Mouse (Mus musculus) gastrocnemius, postnatal 25 days (tissue): ENCODE measurements around the gene Pou2f1. TPM values are rescaled to one million over a fixed set of nuclear protein-coding genes. Genes with fewer than 3 reads are reported as not detected.

Experiments used
- DNase-seq: peaks from one replicate; pipeline ENCODE4 v3.0.0; 2022
- total RNA-seq, 2 experiments: library from RNA; stranded (reverse); gene quantifications; 1 replicate in 1 of 2; 2 replicates in 1 of 2; pipeline ENCODE4 v1.2.3; 2021

The Pou2f1 gene
- total RNA-seq, 2 experiments from 2014 or later, result 4.8 to 6.3 TPM

DNA sequence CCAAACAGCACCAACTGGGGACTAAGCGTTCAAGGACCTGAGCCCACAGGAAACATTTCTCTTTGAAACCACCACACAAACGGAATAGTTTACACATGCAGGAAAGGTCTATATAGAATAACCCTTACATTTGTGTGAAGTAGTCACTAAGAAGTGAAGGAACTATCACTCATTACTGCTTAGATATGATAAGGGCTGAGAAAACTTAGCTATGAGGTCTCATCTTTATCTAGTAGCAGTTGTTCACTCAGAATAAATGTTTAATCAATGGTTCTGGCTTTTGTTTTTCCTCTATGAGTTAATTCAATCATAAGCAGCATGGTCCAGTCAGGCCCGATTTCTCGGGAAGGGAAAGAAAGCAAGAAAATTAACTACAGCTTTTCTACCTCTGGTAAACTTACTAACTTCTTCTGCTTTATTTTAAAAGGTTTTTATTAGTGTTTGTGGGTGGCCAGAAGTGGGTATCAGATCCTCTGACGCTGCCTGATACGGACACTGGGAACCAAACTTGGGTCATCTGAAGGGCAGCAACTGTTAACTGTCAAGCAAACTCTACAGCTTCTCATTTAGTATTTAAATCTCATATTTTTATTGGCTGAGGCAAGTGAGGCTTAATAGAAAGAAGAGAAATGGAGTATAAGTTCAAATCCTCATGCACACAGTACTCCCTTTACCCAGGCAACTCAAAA lies 40.7 kb downstream of the Pou2f1 start:
- DNase-seq, result no peak

DNA sequence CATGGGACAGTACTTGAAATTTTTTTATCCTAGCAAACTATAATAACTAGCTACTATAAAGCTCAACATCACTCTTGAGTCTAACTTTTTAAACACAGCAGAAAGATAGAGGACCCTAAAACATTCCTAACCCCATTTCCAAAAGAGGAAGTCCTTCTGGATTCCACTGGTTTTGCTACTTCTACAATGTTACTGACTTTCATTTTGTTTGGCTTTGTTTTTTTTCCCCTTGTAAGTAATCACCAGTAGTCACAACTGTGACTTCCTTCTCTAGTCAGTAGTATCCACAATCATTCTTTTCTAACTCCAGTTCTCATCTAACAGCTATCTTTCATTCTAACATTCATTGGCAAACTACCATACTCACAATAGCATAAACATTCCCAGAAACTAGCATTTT lies 44.3 kb downstream of the Pou2f1 start:
- DNase-seq, result no peak

DNA sequence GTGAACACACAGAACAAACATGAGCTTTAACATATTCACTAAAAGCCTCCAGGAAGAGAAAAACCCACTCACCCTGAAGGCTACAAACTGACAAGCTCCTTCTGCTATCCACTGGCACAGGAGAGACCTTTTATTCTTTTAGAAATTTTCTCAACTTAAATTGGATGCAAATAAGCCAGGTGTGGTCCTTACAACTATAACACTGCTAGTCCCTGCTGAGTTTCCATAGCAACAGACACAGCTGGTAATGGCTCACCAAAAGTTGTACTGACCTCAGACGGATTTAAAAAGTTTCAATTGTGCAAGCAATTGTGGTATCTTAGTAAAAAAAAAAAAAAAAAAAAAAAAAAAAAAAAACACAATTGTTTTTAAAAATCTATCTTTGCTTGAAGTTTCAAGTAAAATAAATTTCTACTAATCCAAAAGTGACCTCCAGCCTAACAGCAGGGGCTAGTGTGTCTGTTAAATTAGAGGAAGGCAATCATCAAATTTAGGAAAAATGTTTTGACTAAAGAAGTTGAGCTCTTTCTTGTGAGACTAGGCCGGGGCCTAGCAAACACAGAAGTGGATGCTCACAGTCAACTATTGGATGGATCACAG lies 54.2 kb downstream of the Pou2f1 start:
- DNase-seq, result no peak

DNA sequence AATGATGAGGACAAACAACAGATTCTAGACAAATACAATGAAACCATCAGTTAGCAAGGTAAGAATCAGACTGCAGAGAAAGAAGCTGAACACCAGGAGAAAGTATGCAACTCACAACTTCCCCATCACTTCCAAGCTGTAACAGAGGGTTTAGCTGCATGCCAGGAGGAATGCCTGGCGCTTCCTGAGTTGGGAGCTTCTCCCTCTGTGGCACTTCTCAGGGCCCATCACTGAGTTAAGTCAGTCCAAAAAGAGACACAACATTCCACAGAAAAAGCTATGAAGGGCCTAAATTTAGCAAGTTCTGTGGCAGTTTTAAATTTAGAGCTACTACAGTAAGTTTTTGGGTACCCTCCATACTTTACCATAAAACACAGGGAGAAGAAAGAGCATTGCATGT lies 59.2 kb downstream of the Pou2f1 start:
- no peak for DNase-seq

DNA sequence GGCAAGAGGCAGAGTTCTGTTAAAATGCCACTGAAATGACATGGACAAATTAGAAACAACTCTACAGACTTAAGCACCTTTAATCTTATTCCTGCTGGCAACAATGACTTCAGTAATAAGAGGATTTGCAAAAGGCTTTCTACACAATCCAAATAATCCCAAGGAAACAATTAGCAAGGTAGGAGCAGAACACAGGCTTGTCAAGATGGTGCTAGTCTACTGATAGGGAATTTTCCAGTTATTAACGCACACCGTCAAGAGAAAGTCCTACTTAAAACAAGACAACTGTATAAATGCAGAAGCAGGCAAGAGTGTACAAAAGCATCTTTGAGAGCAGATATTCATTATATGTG lies 67.0 kb downstream of the Pou2f1 start:
- no peak for DNase-seq

DNA sequence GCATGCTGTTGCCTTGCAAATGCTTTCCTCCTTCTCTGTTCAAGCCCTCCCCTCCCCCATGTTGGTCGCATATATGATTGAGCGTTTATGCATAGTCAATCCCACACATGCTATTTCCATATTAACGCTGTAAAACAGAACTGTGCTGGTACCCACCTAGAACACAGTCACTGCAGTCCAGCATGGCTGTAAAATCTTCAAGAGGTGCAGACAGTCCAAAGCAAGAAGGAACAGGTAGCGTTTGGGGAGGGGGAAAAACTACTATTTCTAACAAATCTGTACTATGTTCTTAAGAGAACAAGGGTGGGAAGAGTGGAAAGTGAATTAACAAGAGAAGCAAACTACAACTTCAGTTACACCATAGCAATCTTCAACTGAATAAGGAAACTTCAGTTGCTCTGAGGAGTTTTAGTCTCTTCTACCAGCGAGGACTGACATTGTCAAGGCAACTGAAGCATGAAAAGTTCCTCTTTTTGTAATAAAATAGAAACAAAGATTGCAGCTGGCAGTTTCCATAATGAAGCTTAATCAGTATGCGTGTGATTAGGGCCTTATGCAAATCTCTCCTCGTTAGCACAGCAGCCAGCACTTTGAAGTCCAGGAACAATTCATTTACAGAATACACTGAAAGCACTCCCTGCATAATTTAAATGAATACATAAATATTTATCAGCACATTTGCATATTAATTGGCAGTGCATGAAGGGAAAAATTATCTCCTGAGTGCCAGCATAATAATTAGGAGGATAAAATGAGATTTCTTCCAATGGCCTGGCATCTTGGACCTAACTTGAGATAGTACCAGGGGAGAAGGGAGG lies 67.6 kb downstream of the Pou2f1 start:
- DNase-seq, result no peak

DNA sequence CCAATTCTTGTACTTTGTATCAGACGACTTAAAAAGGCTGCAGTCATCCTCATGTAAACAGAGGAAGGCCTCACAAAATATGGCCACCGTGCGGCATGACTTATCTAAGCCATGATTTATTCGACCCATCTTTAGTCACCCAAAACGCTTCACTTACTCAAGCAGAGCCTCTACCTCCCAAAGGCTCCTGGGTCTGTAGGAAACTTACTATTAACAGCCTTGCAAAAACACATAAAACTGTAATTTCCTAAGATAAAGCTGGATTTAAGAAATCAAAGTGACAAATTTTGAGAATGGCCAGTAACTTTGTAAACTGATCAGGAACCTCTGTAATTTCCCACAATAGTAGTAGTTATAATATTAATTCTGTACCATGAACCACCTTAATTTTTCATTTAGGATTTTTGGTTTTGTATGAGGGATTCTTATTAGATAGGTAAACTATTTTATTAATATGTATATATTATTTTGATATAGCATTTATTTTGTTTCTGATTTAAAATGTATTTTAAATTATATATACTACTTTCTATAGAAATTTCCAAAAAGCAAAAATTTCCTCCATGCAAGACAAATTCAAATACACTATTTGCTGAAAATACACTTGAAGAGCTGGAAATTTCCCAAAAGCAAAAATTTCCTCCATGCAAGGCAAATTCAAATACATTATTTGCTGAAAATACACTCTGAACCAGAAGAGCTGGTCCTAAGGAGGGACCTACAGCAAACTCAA lies 68.4 kb downstream of the Pou2f1 start:
- DNase-seq, result no peak

DNA sequence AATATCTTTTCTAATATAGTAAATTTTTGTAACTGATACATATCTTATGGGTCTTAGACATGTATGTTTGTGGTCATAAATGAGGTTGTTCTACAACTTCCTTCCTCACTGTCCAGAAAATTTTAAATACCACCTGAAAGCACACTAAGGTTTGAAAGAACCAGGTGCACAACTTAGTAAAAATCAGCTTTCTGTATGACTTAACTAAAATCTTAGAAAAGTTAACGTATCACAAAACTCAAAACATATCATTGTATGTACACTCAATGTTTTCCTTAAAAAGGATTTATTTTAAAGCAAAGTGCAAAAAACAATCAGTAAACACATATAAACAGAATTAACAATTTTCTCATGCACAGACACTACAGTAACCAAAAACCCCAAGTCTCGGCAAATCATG lies 69.6 kb downstream of the Pou2f1 start:
- DNase-seq, result no peak

DNA sequence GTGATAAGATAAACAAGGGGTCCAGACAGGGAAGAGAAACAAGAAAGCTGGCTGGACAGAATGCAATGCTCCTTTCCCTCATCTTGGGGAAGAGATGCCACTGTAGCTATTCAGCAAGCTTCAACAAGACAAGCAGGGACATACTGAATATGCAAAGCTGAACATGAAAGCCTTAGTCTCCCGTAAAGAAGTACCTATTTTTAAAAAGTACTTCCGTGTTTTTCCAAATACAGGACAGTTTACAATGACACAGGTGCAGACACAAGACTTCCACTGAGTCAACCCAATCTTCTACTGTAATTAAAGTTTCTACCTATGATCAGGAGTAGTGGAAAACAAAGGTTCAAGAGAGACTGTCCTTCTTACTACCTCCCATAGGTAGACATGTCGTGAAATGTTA lies 72.0 kb downstream of the Pou2f1 start:
- no peak for DNase-seq

DNA sequence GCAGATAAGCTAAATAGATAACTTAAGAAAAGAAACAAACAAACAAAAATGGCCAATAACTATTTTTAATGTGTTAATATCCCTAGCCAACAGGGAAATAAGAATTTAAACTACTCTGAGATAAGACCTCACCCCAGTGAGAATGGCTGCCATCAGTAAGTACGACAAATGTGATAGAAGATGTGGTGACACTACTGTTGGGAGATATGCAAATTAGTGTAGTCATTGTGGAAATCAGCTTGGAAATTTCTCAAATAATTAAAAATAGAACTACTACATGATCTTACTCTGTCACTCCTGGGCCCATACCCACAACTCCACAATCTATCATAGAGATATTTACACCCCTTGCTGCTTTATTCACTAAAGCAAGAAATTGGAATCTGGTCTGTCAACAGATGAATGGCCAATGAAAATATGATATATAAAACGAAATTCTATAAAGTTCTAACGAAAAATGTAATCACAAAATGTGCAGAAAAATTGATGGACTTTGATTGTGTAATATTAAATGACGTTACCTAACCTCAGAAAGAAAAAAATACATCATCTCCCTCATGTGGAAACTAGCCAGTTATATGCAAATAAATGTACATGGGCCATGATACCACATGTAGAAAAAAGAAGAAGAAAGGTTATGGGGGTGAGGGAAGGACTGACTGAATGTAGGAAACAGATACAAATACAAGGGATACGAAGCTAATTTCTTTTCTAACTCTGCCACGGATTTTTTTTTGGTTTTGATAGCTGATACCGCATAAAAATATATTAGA lies 74.8 kb downstream of the Pou2f1 start:
- no peak for DNase-seq

DNA sequence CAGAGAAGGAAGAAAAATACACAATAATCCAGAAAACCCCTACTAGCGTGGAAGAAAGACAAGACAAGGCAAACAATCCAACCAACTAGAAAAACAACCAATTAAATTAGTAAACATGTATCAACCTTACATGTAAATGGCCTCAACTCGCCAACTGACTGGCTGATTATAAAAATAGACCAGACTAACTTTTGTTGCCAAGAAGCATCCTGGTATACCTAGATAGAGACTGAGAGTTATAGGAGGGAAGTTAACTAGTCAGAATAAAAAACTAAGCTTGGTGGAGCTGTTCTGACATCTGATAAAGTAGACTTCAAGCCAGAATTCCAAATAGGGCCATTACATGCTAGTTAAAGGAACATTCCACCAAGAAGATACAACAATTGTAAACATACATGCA lies 77.3 kb downstream of the Pou2f1 start:
- DNase-seq, result no peak

DNA sequence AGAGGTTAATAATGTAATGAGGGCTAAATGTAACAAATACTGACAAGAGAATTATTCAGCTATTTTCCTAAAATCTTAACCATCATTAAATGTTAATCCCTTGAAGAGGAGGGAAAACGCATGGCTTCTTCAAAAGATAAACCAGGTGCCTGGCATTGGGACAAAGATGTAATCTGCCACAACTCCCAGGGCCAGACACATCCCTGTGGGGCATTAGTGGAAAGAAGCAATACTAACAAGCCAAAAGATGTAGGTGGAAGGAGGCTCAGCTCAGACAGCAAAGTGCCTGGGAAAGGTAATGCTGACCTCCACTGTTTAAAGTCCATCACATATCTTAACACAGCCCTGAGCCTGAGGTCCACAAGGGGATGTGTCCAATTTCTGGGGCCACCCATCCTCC lies 80.0 kb downstream of the Pou2f1 start:
- no peak for DNase-seq

DNA sequence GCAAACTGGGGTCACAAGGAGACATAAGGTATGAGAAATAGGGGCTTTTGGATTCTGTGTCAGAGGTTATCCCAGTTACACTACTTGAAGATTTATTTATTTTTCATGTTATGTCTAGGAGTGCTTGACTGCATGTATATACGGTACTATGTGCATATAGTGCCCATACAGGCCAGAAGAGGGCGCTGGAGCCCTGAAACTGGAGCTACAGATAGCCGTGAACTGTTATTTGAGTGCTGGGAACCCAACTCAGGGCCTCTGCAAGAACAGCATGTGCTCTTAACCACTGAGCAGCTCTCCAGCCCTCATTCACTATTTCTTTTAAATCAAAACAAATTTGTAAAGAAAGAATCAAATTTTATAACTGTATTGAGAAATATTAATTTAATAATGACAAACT lies 81.5 kb downstream of the Pou2f1 start:
- DNase-seq, result no peak

DNA sequence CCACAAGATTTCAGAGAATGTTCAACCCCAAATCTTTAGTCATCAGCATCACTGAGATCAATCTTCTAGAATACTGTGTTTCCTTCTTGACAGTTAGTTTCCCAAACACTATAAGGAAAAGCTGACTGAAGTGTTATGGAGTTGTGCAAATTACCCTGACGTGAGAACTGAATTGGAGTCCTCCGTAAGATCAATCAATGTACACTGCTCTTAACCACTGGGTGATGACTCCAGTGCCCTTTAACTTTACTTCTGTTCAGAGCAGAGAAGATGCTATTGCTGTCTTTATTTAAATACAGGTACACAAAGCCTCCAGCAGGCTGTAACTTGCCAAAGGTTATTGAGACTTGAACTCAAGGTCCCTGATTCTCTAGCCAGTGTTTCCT lies 88.1 kb downstream of the Pou2f1 start:
- no peak for DNase-seq

DNA sequence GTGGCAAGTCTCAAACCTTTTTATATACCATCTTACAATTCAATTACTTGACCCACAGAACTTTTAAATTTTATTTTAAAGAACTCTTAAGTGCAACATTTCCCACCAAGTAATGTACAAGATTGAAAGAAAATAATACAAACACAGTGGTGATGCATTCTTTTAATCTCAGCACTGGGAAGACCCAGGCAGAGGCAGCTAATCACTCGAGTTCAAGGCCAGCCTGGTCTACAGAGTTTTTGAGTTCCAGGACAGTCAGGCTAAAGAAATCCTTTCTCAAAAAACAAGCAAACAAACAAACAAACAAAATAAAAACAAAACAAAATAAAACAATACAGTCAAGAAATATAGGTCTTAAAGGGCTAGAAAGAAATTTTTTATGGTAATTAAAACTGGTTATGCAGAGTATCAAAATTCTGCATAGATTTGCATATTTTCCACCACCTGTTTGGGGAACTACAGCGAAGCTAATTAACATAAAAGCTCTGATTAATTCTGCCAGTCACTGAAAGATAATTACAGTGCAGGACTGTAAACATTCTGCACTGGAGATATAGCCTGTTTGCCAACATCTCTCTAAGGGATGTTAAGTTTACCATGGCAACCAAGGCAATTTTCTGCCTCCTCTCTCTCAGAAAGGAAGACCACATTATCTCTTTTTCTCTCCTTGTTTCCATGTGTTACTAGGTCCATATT lies 88.6 kb downstream of the Pou2f1 start:
- no peak for DNase-seq

DNA sequence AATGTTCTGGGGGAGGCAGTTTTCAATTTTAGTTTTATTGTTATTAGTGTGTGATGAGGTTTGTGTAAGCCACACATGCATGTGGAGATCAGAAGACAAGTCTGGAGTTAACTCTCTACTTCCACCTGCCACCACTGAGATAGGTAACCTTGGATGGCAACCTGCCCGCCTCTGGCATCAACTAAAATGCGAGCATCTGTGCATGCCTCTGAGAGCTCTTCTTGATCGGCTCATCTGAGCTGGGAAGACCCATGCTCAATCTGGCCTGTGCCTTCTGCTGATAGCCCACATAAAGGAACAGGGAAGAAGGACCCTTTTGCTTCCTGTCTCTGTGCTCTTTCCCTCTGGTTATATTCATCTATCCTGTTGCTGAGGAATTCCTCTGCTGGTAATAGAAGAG lies 93.0 kb downstream of the Pou2f1 start:
- DNase-seq, result no peak

DNA sequence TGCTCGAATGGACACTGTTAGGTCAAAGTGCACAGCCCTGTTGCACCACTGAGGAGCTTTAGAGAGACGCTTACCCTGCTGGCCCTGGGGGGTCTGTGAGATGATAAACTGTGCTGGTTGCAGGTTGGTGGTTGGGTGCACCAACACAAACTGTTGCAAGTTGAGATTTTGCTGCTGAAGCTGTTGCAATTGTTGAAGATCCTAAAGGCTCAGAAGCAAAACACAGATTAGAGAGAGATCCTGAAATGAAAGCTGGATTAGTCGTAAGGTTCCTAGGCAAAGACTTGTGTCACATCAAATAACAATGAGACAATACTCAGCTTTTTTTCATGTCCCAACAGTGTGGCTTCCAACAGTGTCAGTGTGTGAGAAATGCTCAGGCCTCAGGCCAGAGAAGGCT lies 93.7 kb downstream of the Pou2f1 start:
- DNase-seq, result no peak

DNA sequence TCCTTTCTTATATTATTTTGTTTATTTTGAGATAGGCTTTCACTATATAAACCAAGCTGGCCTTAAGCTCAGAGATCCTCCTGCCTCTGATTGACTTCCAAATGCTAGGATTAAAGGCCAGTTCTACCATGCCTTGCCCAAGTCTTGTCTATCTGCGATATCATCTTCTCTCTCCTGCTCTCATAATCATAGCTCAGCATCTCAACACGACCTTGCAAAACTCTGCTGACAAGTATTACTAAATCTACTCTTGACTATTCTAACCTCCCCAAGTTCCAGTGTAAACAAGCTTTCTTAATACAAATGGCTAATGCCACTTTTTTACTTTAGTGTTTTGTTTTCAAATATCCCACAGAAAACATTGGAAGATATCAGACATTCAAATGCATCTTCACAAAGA lies 94.3 kb downstream of the Pou2f1 start:
- no peak for DNase-seq

DNA sequence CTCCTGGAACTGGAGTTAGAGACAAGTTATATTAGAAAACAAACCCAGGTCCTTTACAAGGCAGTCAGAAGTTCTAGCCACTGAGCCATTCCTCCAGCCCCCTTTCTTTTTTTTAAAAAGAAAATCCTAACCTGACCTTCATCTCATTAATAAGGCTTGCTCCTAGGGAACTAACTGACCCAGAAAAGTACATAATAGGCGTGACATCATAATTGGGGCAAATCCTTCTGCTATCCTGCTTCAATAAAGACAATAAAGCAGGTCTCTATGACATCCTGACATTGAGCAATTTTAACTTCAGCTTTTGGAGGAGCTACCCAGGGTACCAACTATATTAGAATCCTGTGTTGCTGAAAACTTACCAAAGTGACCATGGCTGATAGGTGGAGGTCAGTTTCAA lies 98.9 kb downstream of the Pou2f1 start:
- no peak for DNase-seq

DNA sequence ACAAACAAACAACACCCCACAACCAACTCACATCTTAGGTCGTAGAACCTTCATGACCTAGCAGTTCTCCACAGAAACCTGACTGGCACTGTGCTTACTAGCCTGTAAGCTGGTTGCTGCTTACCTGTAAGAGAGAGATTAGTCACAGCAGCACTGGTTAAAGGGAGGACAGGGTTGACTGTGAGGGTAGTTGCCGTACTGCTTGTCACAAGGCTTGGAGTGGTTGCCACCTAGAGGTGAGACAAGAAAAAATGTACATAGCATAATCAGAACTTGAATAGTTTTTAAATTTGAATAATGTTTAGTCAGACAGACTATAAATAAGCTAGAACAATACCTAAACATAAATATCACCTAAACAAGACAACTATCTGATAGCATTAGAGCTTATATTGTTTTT lies 110.8 kb downstream of the Pou2f1 start:
- no peak for DNase-seq

DNA sequence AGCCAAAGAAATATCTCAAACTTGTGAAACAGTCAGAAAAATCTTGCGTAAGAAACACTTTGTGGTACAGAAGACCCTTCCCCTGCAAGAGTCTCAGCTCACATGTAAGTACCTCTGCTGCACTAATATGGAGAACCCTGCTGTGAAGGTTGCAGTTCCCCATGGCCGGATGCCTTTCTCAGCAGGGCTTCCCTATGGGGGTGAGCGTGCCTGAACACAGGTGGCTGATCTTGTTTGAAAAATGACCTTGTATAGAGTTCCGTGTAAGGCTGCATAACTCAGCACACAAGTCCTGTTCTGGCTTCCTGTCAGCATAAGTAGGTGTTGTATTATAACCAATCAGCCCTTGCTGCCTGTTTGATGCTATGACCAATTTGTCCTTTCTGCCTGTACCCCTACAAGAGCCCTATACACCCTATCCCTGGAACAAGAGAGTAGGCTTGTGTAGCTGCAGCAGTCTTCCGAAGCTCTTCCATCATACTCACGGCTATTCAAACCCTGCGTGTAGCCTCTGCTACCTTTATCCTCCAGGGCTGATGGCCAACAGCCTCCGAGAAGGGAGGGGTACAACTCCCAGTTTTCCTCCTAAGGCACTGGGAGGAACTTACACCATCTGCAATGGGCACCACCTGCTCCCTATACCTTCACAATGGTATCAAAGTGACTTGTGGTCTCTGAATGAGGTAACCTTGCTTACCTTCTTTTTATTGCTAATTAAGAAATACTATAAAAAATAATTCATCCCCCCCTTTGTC lies 120.2 kb downstream of the Pou2f1 start:
- no peak for DNase-seq
